Mouse (Mus musculus): Measurements from ENCODE around the gene Ciao1. TPM values are rescaled to one million over a fixed set of nuclear protein-coding genes. Genes with fewer than 3 reads are reported as not detected.

Ciao1 gene
- 25.7 and 27.0 TPM in 2 replicates for polyA plus RNA-seq (2012; rRNA removed)

GRCm38 (mm10) chr2:127247592-127248333 lies at the start of gene Ciao1, which contains the start of gene Tmem127:
Ciao1 (minus strand) TSS chr2:127247816.
Tmem127 (plus strand) TSS chr2:127247908.

DNA sequence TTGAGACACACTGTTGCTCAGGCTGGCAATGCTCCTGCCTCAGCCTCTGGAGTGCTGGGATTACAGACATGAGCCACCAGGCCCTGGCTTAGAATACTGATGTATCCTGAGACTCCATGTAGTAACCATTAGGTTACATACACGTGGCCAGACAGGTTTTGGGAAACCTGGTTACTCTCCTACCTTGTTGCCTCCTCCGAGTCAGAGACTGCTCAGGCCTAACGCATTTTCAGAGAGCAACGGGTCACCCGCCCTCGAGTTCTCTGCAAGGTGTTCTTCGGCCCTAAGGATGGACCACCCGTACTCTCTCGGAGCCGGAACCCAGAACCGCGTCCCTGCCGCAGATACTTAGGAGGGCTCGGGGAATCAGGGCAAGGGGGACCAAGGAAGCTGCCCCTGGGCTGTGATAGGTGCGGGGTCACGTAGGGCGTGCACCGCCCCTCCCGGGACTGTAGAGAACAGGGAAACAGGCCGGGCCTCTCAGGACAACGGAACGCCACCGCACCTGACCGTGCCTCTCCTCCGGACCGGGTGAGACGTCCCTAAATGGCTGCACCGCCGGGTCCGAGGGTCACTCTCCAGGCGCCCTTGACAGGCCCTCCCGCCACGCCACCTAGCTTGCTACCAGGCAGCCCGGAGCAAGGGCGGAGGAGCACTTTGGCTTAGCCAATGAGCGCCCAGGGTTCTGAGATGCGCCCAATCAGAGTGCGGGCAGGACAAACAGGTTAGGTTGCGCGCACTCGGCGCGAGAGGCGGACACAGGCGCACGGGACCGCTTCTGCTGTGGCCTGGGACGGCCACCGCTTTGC lies 22.1 kb upstream of the Ciao1 start, which contains the start of gene Stard7:
Stard7 (plus strand) TSS at position 728 of the 809 bp plus-strand sequence.

DNA sequence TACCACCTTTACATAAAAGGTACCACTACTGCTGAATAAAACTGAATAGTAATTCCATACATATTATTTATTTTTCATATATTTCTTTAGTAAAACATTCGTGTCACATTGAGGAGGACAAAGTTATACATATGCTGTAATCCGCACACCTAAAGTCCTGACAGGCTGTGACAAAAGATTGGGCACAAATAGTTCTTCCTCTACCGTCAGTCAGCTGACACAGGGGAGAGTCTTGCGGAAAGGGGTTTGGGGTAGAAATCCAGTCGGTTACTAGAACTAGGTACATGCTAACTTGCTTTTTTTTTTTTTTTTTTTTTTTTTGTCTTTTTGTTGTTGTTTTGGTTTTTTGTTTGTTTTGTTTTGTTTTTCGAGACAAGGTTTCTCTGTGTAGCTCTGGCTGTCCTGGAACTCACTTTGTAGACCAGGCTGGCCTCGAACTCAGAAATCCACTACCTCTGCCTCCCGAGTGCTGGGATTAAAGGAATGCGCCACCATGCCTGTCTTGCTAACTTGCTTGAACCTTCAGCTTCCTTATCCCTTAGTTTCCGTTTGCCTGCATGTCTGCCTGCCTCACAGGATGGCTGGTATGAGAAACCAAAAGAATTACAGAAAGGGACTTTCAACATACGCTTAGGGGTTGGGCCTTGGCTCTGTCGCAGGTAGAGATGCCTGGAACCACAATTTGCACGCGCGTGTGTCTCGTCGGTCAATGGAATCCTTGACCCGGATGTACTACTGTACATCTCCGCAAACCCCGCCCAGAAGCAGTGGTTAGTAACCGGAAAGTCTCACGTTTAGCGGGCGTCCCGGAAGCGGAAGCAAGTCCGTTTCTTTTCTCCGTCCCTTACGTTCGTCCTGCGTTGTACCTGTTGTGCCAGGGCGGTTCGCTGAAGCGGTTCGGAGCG lies 39.8 kb downstream of the Ciao1 start, which contains the start of the genes 1810024B03Rik and Snrnp200:
1810024B03Rik (minus strand) TSS at position 734 of the 905 bp plus-strand sequence.
Snrnp200 (plus strand) TSS at position 840 of the 905 bp plus-strand sequence.

Other genes starting within 250 kb of the Ciao1 start
- gene Ap4e1, start 239.1 kb downstream of the Ciao1 start, polyA plus RNA-seq (2012; rRNA removed): 2.6 and 3.4 TPM in 2 replicates
- 25.1 and 30.3 TPM in 2 replicates for gene Blvra, start 177.2 kb downstream of the Ciao1 start, polyA plus RNA-seq (2012; rRNA removed)
- 33.9 and 36.4 TPM in 2 replicates for gene Ncaph, start 113.9 kb downstream of the Ciao1 start, polyA plus RNA-seq (2012; rRNA removed)
- gene Itpripl1, start 104.4 kb downstream of the Ciao1 start, polyA plus RNA-seq (2012; rRNA removed): 7.3 and 8.9 TPM in 2 replicates
- gene 1810024B03Rik, start 39.5 kb downstream of the Ciao1 start, polyA plus RNA-seq (2012; rRNA removed): 0.65 and 0.66 TPM in 2 replicates
- gene Snrnp200, start 39.4 kb downstream of the Ciao1 start, polyA plus RNA-seq (2012; rRNA removed): 27.0 and 27.9 TPM in 2 replicates
- gene Tmem127, start 92 bp upstream of the Ciao1 start, polyA plus RNA-seq (2012; rRNA removed): 7.0 and 8.8 TPM in 2 replicates
- 30.8 and 35.5 TPM in 2 replicates for gene Stard7, start 22.4 kb upstream of the Ciao1 start, polyA plus RNA-seq (2012; rRNA removed)
- 1.5 and 1.8 TPM in 2 replicates for gene Dusp2, start 88.3 kb upstream of the Ciao1 start, polyA plus RNA-seq (2012; rRNA removed)
- 0.01 TPM in 1 of 2 replicates, not detected in the other for gene Astl, start 90.8 kb upstream of the Ciao1 start, polyA plus RNA-seq (2012; rRNA removed)
- gene Adra2b, start 115.4 kb upstream of the Ciao1 start, polyA plus RNA-seq (2012; rRNA removed): 12.0 and 13.5 TPM in 2 replicates
- gene Gpat2, start 177.4 kb upstream of the Ciao1 start, polyA plus RNA-seq (2012; rRNA removed): 0.35 and 0.36 TPM in 2 replicates
- 8.1 and 8.2 TPM in 2 replicates for gene Fahd2a, start 196.7 kb upstream of the Ciao1 start, polyA plus RNA-seq (2012; rRNA removed)

Data from liver, embryonic 14 days (tissue).